Mouse (Mus musculus) cerebellum, adult (tissue): Measurements from ENCODE around the gene Bbx.

Source experiments
- ATAC-seq: cut with Nextera tagmentation; 2 replicates; pipeline ENCODE4 v1.9.2; 2017; ENCODE audit warnings: mild to moderate bottlenecking, moderate library complexity, mixed read lengths; ENCODE audit not compliant: insufficient number of reproducible peaks, low FRiP score, low TSS enrichment

The Bbx gene

DNA sequence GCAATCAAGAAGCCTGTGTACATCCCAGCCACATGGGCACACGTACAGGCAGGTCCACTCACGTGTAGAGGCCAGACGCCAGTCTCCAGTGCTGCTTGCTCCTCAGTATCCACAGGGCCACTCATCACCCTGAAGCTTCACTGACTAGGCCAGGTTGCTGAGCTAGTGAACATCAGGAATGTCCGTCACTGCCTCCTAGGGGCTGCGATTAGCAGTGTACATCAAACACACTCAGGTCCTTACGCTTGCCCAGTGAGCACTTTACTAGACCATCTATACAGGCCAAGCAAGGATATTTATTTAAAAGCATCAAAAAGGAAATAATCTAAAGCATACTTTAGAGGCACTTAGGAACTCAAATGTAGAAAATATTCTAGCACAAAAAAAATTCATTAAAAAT is 107.9 kb downstream of the Bbx start:
- ATAC-seq: no peak

DNA sequence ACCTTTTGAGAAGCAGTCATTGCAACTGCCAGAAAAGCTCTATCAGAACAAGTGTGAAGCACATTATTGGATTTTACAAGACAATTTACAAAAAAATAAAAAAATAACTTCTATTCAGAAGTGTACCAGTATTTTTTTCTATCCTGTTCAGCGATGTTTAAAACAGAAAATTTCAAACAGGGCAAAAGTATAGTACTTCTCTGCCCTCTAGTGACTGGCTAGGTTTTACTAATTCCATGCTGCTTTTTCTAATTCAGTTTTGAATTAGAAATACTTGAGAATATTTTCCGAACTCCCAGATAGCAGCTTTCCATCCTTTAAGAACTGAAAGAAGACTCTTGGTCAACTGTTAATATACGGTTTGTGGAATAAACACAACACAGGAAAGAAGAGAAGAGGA is 110.8 kb downstream of the Bbx start:
- no peak for ATAC-seq

DNA sequence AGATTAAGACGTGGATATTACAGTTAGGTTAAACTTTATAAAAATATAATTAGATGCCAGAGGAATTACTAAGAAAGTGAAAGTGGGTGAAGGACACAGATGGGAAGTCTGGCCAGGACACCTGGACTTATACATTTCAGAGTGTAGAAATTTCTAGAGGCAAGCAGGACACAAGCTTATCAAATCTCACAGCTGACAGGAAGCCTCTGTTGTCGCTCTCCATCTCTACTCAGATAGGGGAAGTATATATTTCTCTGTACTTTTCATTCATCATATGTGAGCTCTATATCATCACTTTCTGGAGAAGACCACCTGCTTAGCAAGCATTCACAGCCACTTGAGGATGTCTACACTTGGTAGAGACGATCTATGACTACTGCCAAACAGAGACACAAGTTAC is 113.9 kb downstream of the Bbx start:
- ATAC-seq: no peak

GRCm38 (mm10) chr16:50315349-50315969 is 116.7 kb downstream of the Bbx start:
- ATAC-seq: no peak

- no peak for ATAC-seq
These were observed 120.6 kb downstream of the Bbx start for GRCm38 (mm10) chr16:50311588-50311987.

DNA sequence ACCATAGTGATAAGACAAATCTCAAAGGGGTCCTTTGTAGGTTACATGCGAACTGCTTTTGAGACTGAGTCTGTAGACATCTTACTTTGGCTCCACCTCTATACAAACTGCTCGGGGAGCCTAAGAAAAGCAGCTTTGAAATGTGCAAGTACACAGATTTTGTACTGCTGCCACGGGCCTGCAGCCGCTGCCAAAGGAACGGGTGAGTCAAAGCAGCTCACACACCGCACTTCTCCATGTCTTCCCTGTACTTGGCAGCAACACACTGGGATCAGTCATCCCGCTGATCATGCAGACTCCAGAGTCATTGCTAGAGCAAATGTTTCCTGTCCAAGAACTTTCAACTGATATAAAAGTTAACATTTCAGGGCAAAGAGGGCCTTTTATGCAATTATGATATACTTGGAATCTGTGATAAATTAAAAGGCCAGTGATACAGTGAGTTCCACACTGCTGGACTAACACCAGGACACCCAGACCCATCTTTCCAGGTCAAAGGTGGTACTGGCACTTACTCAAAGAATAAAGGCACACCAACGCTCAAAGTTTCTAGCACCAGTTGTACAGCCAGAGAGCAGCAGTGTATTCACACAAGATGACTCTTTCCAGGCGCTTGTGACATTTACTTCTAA is 122.7 kb downstream of the Bbx start:
- ATAC-seq: peak; percentile 82

- no peak for ATAC-seq
These were observed 123.9 kb downstream of the Bbx start for GRCm38 (mm10) chr16:50308256-50308655.

- ATAC-seq: no peak
These were observed 125.0 kb downstream of the Bbx start for GRCm38 (mm10) chr16:50307231-50307630.

DNA sequence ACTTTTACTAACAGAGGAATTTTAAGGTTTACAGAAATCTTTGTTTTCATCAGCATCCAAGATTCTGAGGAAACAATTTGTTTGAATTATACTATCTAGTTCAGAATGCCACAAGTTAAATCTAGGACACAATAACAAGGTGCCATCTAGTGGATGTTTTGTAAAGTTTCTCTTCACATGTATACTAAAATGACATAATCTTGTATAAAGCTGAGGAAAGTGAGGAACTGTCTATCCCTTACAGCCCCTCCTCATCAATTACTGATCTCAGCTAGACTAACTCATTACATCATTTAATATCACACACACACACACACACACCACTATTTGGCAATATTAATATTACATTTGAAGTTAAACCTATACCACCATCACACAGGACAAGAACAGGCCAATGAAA is 125.5 kb downstream of the Bbx start:
- ATAC-seq: 0 out of 2 replicates have a peak, but pooled peaks have one; percentile 45

- ATAC-seq: no peak
These were observed 127.0 kb downstream of the Bbx start for GRCm38 (mm10) chr16:50305156-50305555.

DNA sequence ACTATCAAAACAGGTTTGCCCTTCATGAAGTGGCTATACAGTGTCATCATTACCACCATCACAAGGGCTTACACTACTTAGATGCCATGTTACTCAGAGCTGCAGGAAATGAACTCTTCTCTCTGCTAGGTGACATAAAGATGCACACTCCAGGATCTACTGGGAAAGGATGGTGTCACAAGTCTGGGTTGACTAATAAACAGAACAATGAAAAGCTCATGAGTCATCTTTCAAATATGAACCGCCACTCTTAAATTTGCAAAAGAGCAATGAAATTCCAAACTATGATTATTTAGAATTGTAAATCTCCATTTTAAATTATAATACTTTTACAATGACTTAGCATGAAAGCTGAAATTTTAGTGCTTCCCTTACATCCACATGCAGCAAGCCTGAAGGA is 129.6 kb downstream of the Bbx start:
- no peak for ATAC-seq

- ATAC-seq: no peak
These were observed 133.3 kb downstream of the Bbx start for GRCm38 (mm10) chr16:50298743-50299443.

- ATAC-seq: 0 out of 2 replicates have a peak, but pooled peaks have one; percentile 36
These were observed 138.5 kb downstream of the Bbx start for GRCm38 (mm10) chr16:50293502-50294228.

GRCm38 (mm10) chr16:50292834-50293233 is 139.4 kb downstream of the Bbx start:
- ATAC-seq: no peak

DNA sequence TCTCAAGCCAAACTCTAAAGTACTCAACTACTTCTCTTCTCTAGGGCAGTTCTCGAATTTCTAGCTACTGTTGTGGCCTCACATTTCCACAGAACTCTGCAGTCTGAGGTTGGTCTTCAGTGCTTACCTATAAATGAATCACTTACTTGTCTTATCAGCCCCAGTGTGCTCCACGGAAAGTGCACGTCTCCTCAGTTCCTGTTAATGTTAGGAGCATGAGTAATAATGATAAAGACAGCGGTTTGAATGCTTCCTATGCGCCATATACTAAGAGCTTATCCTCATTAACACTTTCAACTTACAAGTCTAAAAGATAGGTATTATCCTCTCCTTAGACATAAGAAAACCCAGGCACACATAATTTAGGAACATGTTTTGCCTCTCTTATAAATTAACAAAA is 142.4 kb downstream of the Bbx start:
- no peak for ATAC-seq

- no peak for ATAC-seq
These were observed 159.4 kb downstream of the Bbx start for GRCm38 (mm10) chr16:50272813-50273212.

- no peak for ATAC-seq
These were observed 169.5 kb downstream of the Bbx start for GRCm38 (mm10) chr16:50262647-50263046.

GRCm38 (mm10) chr16:50262209-50262608 is 170.0 kb downstream of the Bbx start:
- no peak for ATAC-seq

GRCm38 (mm10) chr16:50261741-50262140 is 170.4 kb downstream of the Bbx start:
- no peak for ATAC-seq

GRCm38 (mm10) chr16:50254522-50255159 is 177.5 kb downstream of the Bbx start:
- 0 out of 2 replicates have a peak, but pooled peaks have one; percentile 26 for ATAC-seq
